Mouse (Mus musculus): ENCODE measurements around the gene Eps8l1.

- TF ChIP-seq POLR2A (IDR thresholded peaks at IDR 0.05; ENCODE audit: low read depth, low read length) (no peak), CTCF (IDR thresholded peaks at IDR 0.05; ENCODE audit: borderline replicate concordance, insufficient read depth, low read length) (no peak)
Measured at GRCm38 (mm10) chr7:4452644-4453043, 7.8 kb upstream of the Eps8l1 start.

Data from embryonic fibroblast, embryonic 13.5 days (primary cell).